Mouse (Mus musculus) hindbrain, embryonic 11.5 days (tissue): Measurements from ENCODE around the gene Socs1. TPM values are rescaled to one million over a fixed set of nuclear protein-coding genes. Genes with fewer than 3 reads are reported as not detected.

ENCODE experiments used
- ATAC-seq: fragments of 200-750 bp; cut with Nextera tagmentation; 2 replicates; pipeline ENCODE4 v1.8.0; 2017; ENCODE audit warnings: mild to moderate bottlenecking, moderate TSS enrichment, moderate library complexity; ENCODE audit not compliant: low FRiP score
- DNase-seq: peaks from one replicate; pipeline ENCODE4 v3.0.0-alpha.2; 2015; ENCODE audit warnings: low spot score
- H3K27ac ChIP-seq: fragments of 300-500 bp; sonication (generic); 2 replicates; pipeline ENCODE4 v1.5.1; 2014; ENCODE audit warnings: mild to moderate bottlenecking, low read depth, low read length
- H3K27me3 ChIP-seq: fragments of 300-500 bp; sonication (generic); 2 replicates; pipeline ENCODE4 v1.6.1; 2014; ENCODE audit warnings: mild to moderate bottlenecking, low read length, moderate library complexity, mixed read lengths; ENCODE audit not compliant: control insufficient read depth, insufficient read depth
- H3K36me3 ChIP-seq: fragments of 300-500 bp; sonication (generic); 2 replicates; pipeline ENCODE4 v1.6.1; 2014; ENCODE audit warnings: mild to moderate bottlenecking, low read length, moderate library complexity, mixed read lengths; ENCODE audit not compliant: control insufficient read depth, insufficient read depth
- H3K4me1 ChIP-seq: fragments of 300-500 bp; sonication (generic); replicated peaks from 2 replicates; pipeline ENCODE4 v1.6.1; 2014; ENCODE audit warnings: low read length, mixed read lengths; ENCODE audit not compliant: control insufficient read depth, insufficient read depth
- H3K4me2 ChIP-seq: fragments of 300-500 bp; sonication (generic); replicated peaks from 2 replicates; pipeline ENCODE4 v1.6.1; 2014; ENCODE audit warnings: mild to moderate bottlenecking, low read depth, low read length
- H3K4me3 ChIP-seq: fragments of 300-500 bp; sonication (generic); 2 replicates; pipeline ENCODE4 v1.5.1; 2014; ENCODE audit warnings: low read depth, low read length
- H3K9ac ChIP-seq: fragments of 300-500 bp; sonication (generic); 2 replicates; pipeline ENCODE4 v1.6.1; 2014; ENCODE audit warnings: low read depth, low read length
- H3K9me3 ChIP-seq: fragments of 300-500 bp; sonication (generic); 2 replicates; pipeline ENCODE4 v1.6.1; 2016; ENCODE audit warnings: low read length; ENCODE audit not compliant: control insufficient read depth
- WGBS: fragments of 180-500 bp; shearing (Covaris S2); extraction: QIAGEN DNeasy Blood & Tissue Kit; methylation state at CpG from one replicate; pipeline ENCODE4 v1.1.7; 2014; 5-methylcytosine and 5-hydroxymethylcytosine counted together
- polyA plus RNA-seq: library from polyadenylated mRNA; unstranded; fragments of >200 nt; fragmentation: Nextera tagmentation; extraction: Ambion mirVana; gene quantifications from 2 replicates; pipeline ENCODE4 v1.2.1, GENCODE M21; 2014

Socs1 gene
- polyA plus RNA-seq, 1 experiment from 2014 or later, result 3.6 TPM

DNA sequence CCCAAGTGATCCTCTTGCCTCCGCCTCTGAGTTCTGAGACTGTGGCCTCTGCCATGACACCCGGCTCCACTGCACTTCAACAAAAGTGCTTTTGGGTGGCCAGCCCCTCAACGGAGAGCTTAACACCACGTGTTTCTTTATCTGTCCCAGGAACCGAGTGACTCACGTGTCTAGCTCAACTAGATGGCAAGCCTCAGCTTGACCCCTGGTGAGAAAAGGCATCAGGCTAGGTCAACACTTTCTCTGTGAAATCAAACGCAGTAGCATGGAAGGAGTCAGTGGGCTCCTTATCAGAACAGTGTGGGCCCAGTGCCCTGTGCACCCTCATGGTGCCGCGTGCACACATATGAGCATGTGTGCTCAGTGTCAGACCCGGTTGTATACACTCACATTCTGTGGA lies 49.0 kb downstream of the Socs1 start:
- Histone ChIP-seq H3K36me3 (no peaks in the 10 kb centered on the region), H3K9ac (no peak overlapping the region), H3K4me3 (no peak overlapping the region), H3K4me1 (no peaks in the 10 kb centered on the region), H3K27me3 (no peaks in the 10 kb centered on the region), H3K9me3 (no peaks in the 10 kb centered on the region), H3K4me2 (no peak overlapping the region), H3K27ac (no peak overlapping the region)
- WGBS, result 77% methylated on average over 10 of the region's 10 CpGs
- no peak for ATAC-seq
- no peak for DNase-seq

GRCm38 (mm10) chr16:10735781-10736180 lies 49.6 kb downstream of the Socs1 start:
- no peak overlapping the region for H3K27ac ChIP-seq
- H3K36me3 ChIP-seq, result no peaks in the 10 kb centered on the region
- DNase-seq (no peak), ATAC-seq (no peak)
- H3K4me2 ChIP-seq, result no peak overlapping the region
- no peak overlapping the region for H3K9ac ChIP-seq
- H3K9me3 ChIP-seq, result no peaks in the 10 kb centered on the region
- no peaks in the 10 kb centered on the region for H3K27me3 ChIP-seq
- H3K4me3 ChIP-seq, result no peak overlapping the region
- WGBS, result 84% methylated on average over 2 of the region's 2 CpGs
- H3K4me1 ChIP-seq, result no peaks in the 10 kb centered on the region

DNA sequence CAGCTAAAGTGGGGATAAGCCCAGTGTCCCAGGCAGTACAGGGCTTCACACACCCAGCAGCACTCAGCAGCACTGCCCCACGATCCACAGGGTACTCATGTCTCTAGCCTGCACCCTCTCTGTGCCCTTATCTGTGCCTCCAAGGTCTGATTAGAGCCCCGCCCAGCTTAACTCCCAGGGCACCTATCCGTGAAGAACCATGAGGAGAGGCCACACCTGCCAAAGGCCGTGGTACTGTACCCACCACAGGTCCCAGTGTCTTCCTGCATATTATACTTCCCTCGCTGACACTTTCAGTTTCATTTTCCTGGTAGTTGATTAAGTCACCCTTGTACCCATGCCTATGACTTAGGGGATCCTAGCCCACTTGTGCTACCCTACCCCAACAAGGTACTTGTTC lies 52.9 kb downstream of the Socs1 start:
- no peaks in the 10 kb centered on the region for H3K36me3 ChIP-seq
- H3K27me3 ChIP-seq, result no peaks in the 10 kb centered on the region
- DNase-seq (no peak), ATAC-seq (no peak)
- H3K9me3 ChIP-seq, result no peaks in the 10 kb centered on the region
- H3K4me1 ChIP-seq, result no peaks in the 10 kb centered on the region
- 82% methylated on average over 5 of the region's 5 CpGs for WGBS
- no peak overlapping the region for H3K9ac ChIP-seq
- H3K4me3 ChIP-seq, result no peak overlapping the region
- no peak overlapping the region for H3K27ac ChIP-seq
- no peak overlapping the region for H3K4me2 ChIP-seq

Other genes starting within 250 kb of the Socs1 start
- 21.9 and 23.2 TPM in 2 replicates for gene Dexi, start 242.5 kb downstream of the Socs1 start, polyA plus RNA-seq
- gene Clec16a, start 240.2 kb downstream of the Socs1 start, polyA plus RNA-seq, result 47.5 and 55.7 TPM in 2 replicates
- not detected in 2 replicates for gene Tnp2, start 3.1 kb upstream of the Socs1 start, polyA plus RNA-seq
- not detected in 2 replicates for gene Prm3, start 5.4 kb upstream of the Socs1 start, polyA plus RNA-seq
- gene Prm2, start 10.6 kb upstream of the Socs1 start, polyA plus RNA-seq, result not detected in 2 replicates
- not detected in 2 replicates for gene Prm1, start 20.3 kb upstream of the Socs1 start, polyA plus RNA-seq
- gene Gm11172, start 27.4 kb upstream of the Socs1 start, polyA plus RNA-seq, result not detected in 2 replicates
- gene Rmi2, start 49.5 kb upstream of the Socs1 start, polyA plus RNA-seq, result 1.8 and 2.6 TPM in 2 replicates